Mouse (Mus musculus): Measurements from ENCODE around the gene Gm43951.

DNA sequence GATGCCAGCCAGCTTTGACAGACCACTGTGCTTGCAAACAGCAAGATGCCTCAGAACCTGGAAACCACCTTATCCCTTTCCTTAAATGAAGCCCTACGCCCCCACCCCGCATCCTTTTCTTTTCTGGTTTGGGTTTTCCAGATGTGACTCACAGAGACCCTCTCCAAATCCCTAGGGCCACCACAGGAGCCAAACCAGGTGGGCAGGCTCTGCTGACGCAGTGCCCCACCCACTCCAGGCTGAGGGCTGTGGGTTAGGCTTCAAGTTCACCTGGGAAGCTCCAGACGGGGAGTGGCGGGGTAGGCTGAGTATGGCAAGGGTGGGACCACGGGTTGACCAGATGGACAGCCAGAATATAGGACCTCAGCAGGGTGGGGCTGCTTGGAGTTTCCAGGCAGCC, 20.3 kb upstream of the Gm43951 start:
- TF ChIP-seq CTCF (IDR thresholded peaks at IDR 0.05; ENCODE audit: control insufficient read depth, insufficient read depth, low read length) (no peak), POLR2A (IDR thresholded peaks at IDR 0.05; ENCODE audit: borderline replicate concordance, control insufficient read depth, low read depth, low read length) (no peak)

All from bone marrow, adult 2 months (tissue).